In the genomic region with DNA sequence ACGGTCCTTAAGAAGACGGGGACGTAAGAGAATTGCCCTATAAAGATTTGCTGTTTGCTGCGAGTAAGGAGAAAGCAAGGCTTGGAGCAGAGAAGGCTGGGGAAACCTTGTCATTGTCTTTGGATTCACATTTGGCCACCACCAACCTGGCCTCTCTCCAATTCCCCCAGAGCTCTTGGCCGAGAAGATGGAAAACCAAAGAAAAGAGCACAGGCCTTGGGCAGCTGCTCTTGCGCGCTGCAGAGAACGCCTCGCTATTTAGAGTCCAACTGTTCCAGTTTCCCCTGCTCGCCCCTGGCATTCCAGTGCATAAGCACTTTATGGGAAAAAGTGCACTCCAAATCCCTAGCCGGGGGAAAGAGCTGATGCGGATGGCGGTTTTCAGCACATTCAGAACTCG, we compare ENCODE assay signal across 9 mouse cellular contexts.
DNase-seq lines count a peak whose midpoint lies in the region; ATAC-seq lines count a peak whose summit lies in the region.
"Had no signal": no experiment of that assay in that cellular context is flagged by ENCODE, and none has a peak within 500 bp of the region (broad histone marks: within the 10 kb centered on the region; RNA-seq: fewer than 3 reads in every experiment).

No protein-coding gene starts in this region.

- peaks cover 8% of the 10 kb centered on the region for H3K4me1 ChIP-seq in hindbrain, embryonic 15.5 days (replicated peaks)
- no peaks in the 10 kb centered on the region for H3K4me1 ChIP-seq in hindbrain, embryonic 12.5 days
- H3K4me1 ChIP-seq: liver, embryonic 15.5 days had no signal

- DNase-seq in cerebellum, adult 9-10 months = peak; percentile 37
- DNase-seq in gonadal fat pad, adult 2 months (ENCODE audit: low read depth) = peak; percentile 37
- DNase-seq in right cerebral cortex, adult 2 months (ENCODE audit: low spot score in 2 of 2) = peak; percentile 57 to 60
- no peak for DNase-seq in thymus, postnatal 25 days

- H3K27ac ChIP-seq in hindbrain, embryonic 15.5 days (replicated peaks) = peak overlapping the region; percentile 49
- no peak overlapping the region for H3K27ac ChIP-seq in hindbrain, embryonic 12.5 days
- H3K27ac ChIP-seq: liver, embryonic 15.5 days had no signal

- 58% methylated on average over 14 of the region's 14 CpGs for WGBS in hindbrain, embryonic 15.5 days
- 85% methylated on average over 14 of the region's 14 CpGs for WGBS in hindbrain, embryonic 12.5 days

- no peak overlapping the region for H3K9ac ChIP-seq in hindbrain, embryonic 15.5 days
- H3K9ac ChIP-seq in hindbrain, embryonic 12.5 days = no peak overlapping the region
- H3K9ac ChIP-seq: liver, embryonic 15.5 days had no signal

- ATAC-seq in hindbrain, embryonic 15.5 days (ENCODE audit: low FRiP score, low read depth) = peak; percentile 65
- ATAC-seq in hindbrain, embryonic 12.5 days (ENCODE audit: low FRiP score) = no peak
- ATAC-seq in activated CD4-positive, CD25-positive, alpha-beta regulatory T cell, adult 4 months = no peak
- ATAC-seq: intestine, embryonic 16.5 days had no signal

- no peaks in the 10 kb centered on the region for H3K36me3 ChIP-seq in hindbrain, embryonic 15.5 days
- no peaks in the 10 kb centered on the region for H3K36me3 ChIP-seq in hindbrain, embryonic 12.5 days
- H3K36me3 ChIP-seq: liver, embryonic 15.5 days had no signal

- no peak overlapping the region for H3K4me2 ChIP-seq in hindbrain, embryonic 15.5 days
- H3K4me2 ChIP-seq in hindbrain, embryonic 12.5 days (replicated peaks) = no peak overlapping the region
- H3K4me2 ChIP-seq: liver, embryonic 15.5 days had no signal

- no peaks in the 10 kb centered on the region for H3K27me3 ChIP-seq in hindbrain, embryonic 15.5 days
- H3K27me3 ChIP-seq in hindbrain, embryonic 12.5 days = no peaks in the 10 kb centered on the region
- H3K27me3 ChIP-seq: liver, embryonic 15.5 days had no signal

- H3K9me3 ChIP-seq in hindbrain, embryonic 15.5 days = no peaks in the 10 kb centered on the region
- no peaks in the 10 kb centered on the region for H3K9me3 ChIP-seq in hindbrain, embryonic 12.5 days (replicated peaks)
- H3K9me3 ChIP-seq: liver, embryonic 15.5 days had no signal

- H3K4me3 ChIP-seq in hindbrain, embryonic 15.5 days = no peak overlapping the region
- H3K4me3 ChIP-seq in hindbrain, embryonic 12.5 days = no peak overlapping the region
- H3K4me3 ChIP-seq: liver, embryonic 15.5 days had no signal
